1 mouse cellular context compared by ENCODE assay signal in the genomic region with DNA sequence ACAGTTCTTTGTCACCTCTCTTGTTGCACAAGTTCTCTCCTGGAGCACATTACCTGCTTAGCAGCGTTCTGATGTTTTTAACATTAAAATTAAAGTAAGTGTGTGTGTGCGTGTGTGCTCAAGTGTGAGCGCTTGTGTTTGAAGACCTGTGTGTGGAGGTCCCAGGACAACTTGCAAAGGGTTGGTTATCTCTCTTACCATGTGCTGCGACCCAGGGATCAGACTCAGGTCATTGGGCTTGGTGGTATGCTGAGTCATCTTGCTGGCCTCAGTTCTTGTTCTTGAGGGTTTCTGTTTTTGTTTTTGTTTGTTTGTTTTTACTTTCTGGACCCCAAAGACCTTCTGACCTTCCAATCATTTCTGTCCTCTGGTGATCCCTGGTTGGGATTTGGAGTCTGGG.
TF ChIP-seq lines count a peak whose summit lies in the region.

No protein-coding gene starts in this region.

TF ChIP-seq in MEL, 35 proteins besides CTCF, POLR2A, EP300 and RAD21 (continued from another document):
- TF ChIP-seq GABPA (IDR thresholded peaks at IDR 0.05; ENCODE audit: low read depth, low read length) (peak; percentile 89), MAZ (IDR thresholded peaks at IDR 0.05; ENCODE audit: low read depth, low read length) (0 out of 2 replicates have a peak, but pooled peaks have one; percentile 35), ETS1 (IDR thresholded peaks at IDR 0.05; ENCODE audit: low read depth, low read length) (peak; percentile 72), GATA1 (IDR thresholded peaks at IDR 0.05; ENCODE audit: low read depth, low read length) (peak; percentile 68), MAFK (IDR thresholded peaks at IDR 0.05; ENCODE audit: borderline replicate concordance, low read depth, low read length) (peak; percentile 55; the same call in 1 of the 2 replicates), POLR2AphosphoS2 (IDR thresholded peaks at IDR 0.05; ENCODE audit: low read length) (no peak), UBTF (IDR thresholded peaks at IDR 0.05; ENCODE audit: borderline replicate concordance, insufficient read depth, low read depth, low read length) (no peak)
